ENCODE assay signal across 9 mouse cellular contexts in genomic region chr3:83080567-83081055, GRCm38 (mm10). TPM values are rescaled to one million over a fixed set of nuclear protein-coding genes. Genes with fewer than 3 reads are reported as not detected.
DNase-seq lines count a peak whose midpoint lies in the region; ATAC-seq and TF ChIP-seq lines count a peak whose summit lies in the region.
"Had no signal": no experiment of that assay in that cellular context is flagged by ENCODE, and none has a peak within 500 bp of the region (broad histone marks: within the 10 kb centered on the region; RNA-seq: fewer than 3 reads in every experiment).

No protein-coding gene starts in this region.

- no peaks in the 10 kb centered on the region for H3K27me3 ChIP-seq in embryonic facial prominence, embryonic 11.5 days (ENCODE audit: control insufficient read depth, insufficient read depth, low read length)
- no peaks in the 10 kb centered on the region for H3K27me3 ChIP-seq in heart, embryonic 10.5 days (ENCODE audit: insufficient read depth, poor library complexity, severe bottlenecking)
- H3K27me3 ChIP-seq in limb, embryonic 14.5 days (ENCODE audit: control insufficient read depth, insufficient read depth, low read length): no peaks in the 10 kb centered on the region
- H3K27me3 ChIP-seq in midbrain, embryonic 14.5 days (ENCODE audit: control insufficient read depth, insufficient read depth, low read length): no peaks in the 10 kb centered on the region
- H3K27me3 ChIP-seq in spleen, adult 2 months (ENCODE audit: control insufficient read depth, insufficient read depth, low read length): no peaks in the 10 kb centered on the region

- peak overlapping the region; percentile 37 for H3K4me2 ChIP-seq in embryonic facial prominence, embryonic 11.5 days (ENCODE audit: low read depth, low read length)
- peak overlapping the region; percentile 57 for H3K4me2 ChIP-seq in limb, embryonic 14.5 days (replicated peaks; ENCODE audit: low read depth, low read length, severe bottlenecking)
- peak overlapping the region; percentile 43 for H3K4me2 ChIP-seq in midbrain, embryonic 14.5 days (ENCODE audit: low read length)

- no peak for TF ChIP-seq POLR2A in limb, embryonic 14.5 days (IDR thresholded peaks at IDR 0.05; ENCODE audit: borderline replicate concordance, extremely low read depth, insufficient read depth, insufficient read length)
- no peak for TF ChIP-seq POLR2A in spleen, adult 2 months (IDR thresholded peaks at IDR 0.05; ENCODE audit: low read depth, low read length)

- no peaks in the 10 kb centered on the region for H3K4me1 ChIP-seq in embryonic facial prominence, embryonic 11.5 days (ENCODE audit: control insufficient read depth, insufficient read depth, low read length)
- H3K4me1 ChIP-seq in heart, embryonic 10.5 days: no peaks in the 10 kb centered on the region; the same call in 1 of the 2 replicates
- H3K4me1 ChIP-seq in limb, embryonic 14.5 days (ENCODE audit: control insufficient read depth, insufficient read depth, low read length): peaks cover 4% of the 10 kb centered on the region; the same call in 1 of the 2 replicates
- no peaks in the 10 kb centered on the region for H3K4me1 ChIP-seq in midbrain, embryonic 14.5 days (ENCODE audit: control insufficient read depth, insufficient read depth, low read length)
- H3K4me1 ChIP-seq in spleen, adult 2 months (ENCODE audit: control insufficient read depth, insufficient read depth, insufficient read length): no peaks in the 10 kb centered on the region

- H3K36me3 ChIP-seq in embryonic facial prominence, embryonic 11.5 days (replicated peaks; ENCODE audit: control insufficient read depth, insufficient read depth, low read depth, low read length): no peaks in the 10 kb centered on the region
- H3K36me3 ChIP-seq in heart, embryonic 10.5 days: no peaks in the 10 kb centered on the region
- H3K36me3 ChIP-seq in limb, embryonic 14.5 days (ENCODE audit: control insufficient read depth, insufficient read depth, low read length): no peaks in the 10 kb centered on the region
- H3K36me3 ChIP-seq in midbrain, embryonic 14.5 days (ENCODE audit: control insufficient read depth, insufficient read depth, low read length): no peaks in the 10 kb centered on the region
- H3K36me3 ChIP-seq in spleen, adult 2 months (ENCODE audit: control insufficient read depth, insufficient read depth, low read length): no peaks in the 10 kb centered on the region

- WGBS in embryonic facial prominence, embryonic 11.5 days: 5% methylated on average over 11 of the region's 11 CpGs
- 4% methylated on average over 11 of the region's 11 CpGs for WGBS in heart, embryonic 10.5 days
- WGBS in limb, embryonic 14.5 days: 2% methylated on average over 11 of the region's 11 CpGs
- 6% methylated on average over 11 of the region's 11 CpGs for WGBS in midbrain, embryonic 14.5 days
- WGBS in spleen, adult 2 months: 4% methylated on average over 11 of the region's 11 CpGs

- H3K4me3 ChIP-seq in embryonic facial prominence, embryonic 11.5 days (ENCODE audit: low read depth, low read length): no peak overlapping the region
- peak overlapping the region; percentile 53 for H3K4me3 ChIP-seq in heart, embryonic 10.5 days
- peak overlapping the region; percentile 18 for H3K4me3 ChIP-seq in limb, embryonic 14.5 days (replicated peaks; ENCODE audit: low read length)
- H3K4me3 ChIP-seq in midbrain, embryonic 14.5 days (replicated peaks; ENCODE audit: low read depth, low read length): no peak overlapping the region
- peak overlapping the region; percentile 25; the same call in 1 of the 2 replicates for H3K4me3 ChIP-seq in spleen, adult 2 months (ENCODE audit: extremely low read depth, insufficient read depth, insufficient read length)

- peak; percentile 72 for DNase-seq in CD4-positive, CD25-positive, alpha-beta regulatory T cell, adult 2 months (ENCODE audit: low read depth, low spot score)
- DNase-seq in adrenal gland, adult 8-10 months: peak; percentile 26
- DNase-seq in embryonic facial prominence, embryonic 11.5 days (ENCODE audit: low spot score): peak; percentile 81
- no peak for DNase-seq in heart, embryonic 10.5 days (ENCODE audit: low spot score)
- peak; percentile 69 for DNase-seq in kidney, adult 9 months
- peak; percentile 62 for DNase-seq in limb, embryonic 14.5 days (ENCODE audit: low spot score)
- DNase-seq in midbrain, embryonic 14.5 days: peak; percentile 79
- peak; percentile 38 to 53 for DNase-seq in spleen, adult 2 months (ENCODE audit: low read depth in 1 of 2, low spot score in 2 of 2)

- no peaks in the 10 kb centered on the region for H3K9me3 ChIP-seq in embryonic facial prominence, embryonic 11.5 days (replicated peaks; ENCODE audit: control insufficient read depth, low read length)
- no peaks in the 10 kb centered on the region for H3K9me3 ChIP-seq in heart, embryonic 10.5 days
- no peaks in the 10 kb centered on the region for H3K9me3 ChIP-seq in limb, embryonic 14.5 days (ENCODE audit: control insufficient read depth, low read length)
- no peaks in the 10 kb centered on the region for H3K9me3 ChIP-seq in midbrain, embryonic 14.5 days (ENCODE audit: control insufficient read depth, low read length)

- peak; percentile 23; the same call in 1 of the 2 replicates for TF ChIP-seq CTCF in spleen, adult 2 months (IDR thresholded peaks at IDR 0.05; ENCODE audit: extremely low read depth, insufficient read depth, insufficient read length, insufficient replicate concordance)

- H3K27ac ChIP-seq in embryonic facial prominence, embryonic 11.5 days (replicated peaks; ENCODE audit: low read depth, low read length): no peak overlapping the region
- H3K27ac ChIP-seq in heart, embryonic 10.5 days: no peak overlapping the region
- H3K27ac ChIP-seq in limb, embryonic 14.5 days (replicated peaks; ENCODE audit: low read depth, low read length): no peak overlapping the region
- no peak overlapping the region for H3K27ac ChIP-seq in midbrain, embryonic 14.5 days (replicated peaks; ENCODE audit: low read depth, low read length)
- no peak overlapping the region for H3K27ac ChIP-seq in spleen, adult 2 months (ENCODE audit: insufficient read depth, low read length)

- peak; percentile 88 for ATAC-seq in embryonic facial prominence, embryonic 11.5 days (replicated peaks; ENCODE audit: insufficient number of reproducible peaks, low FRiP score, low TSS enrichment, low read depth)
- peak; percentile 74 for ATAC-seq in limb, embryonic 14.5 days (ENCODE audit: low FRiP score, low read depth)
- ATAC-seq in midbrain, embryonic 14.5 days (ENCODE audit: low FRiP score, low TSS enrichment): no peak; the same call in 1 of the 2 replicates

- H3K9ac ChIP-seq in embryonic facial prominence, embryonic 11.5 days (replicated peaks; ENCODE audit: low read length): no peak overlapping the region
- peak overlapping the region; percentile 38 for H3K9ac ChIP-seq in limb, embryonic 14.5 days (ENCODE audit: low read depth, low read length, severe bottlenecking)
- no peak overlapping the region for H3K9ac ChIP-seq in midbrain, embryonic 14.5 days (replicated peaks; ENCODE audit: low read length)

RNA-seq across cellular contexts. Expression of gene Plrg1, which starts 25.3 kb away (rescaled TPM):
- 10 to 100 TPM; 46.5 to 54.5 (median 49.4) TPM for total RNA-seq in adrenal gland, adult 8-10 months (2022)
- polyA plus RNA-seq in embryonic facial prominence, embryonic 11.5 days (2014; fragmentation: Nextera tagmentation; extraction: Ambion mirVana): 141 TPM in 2 replicates
- 78.3 and 101 TPM in 2 replicates for polyA plus RNA-seq in heart, embryonic 10.5 days (2016; fragmentation: Nextera tagmentation; extraction: Ambion mirVana)
- 80.3 and 93.3 TPM in 2 replicates for polyA plus RNA-seq in limb, embryonic 14.5 days (2012; rRNA removed)
- polyA plus RNA-seq in limb, embryonic 14.5 days (2014; fragmentation: Nextera tagmentation; extraction: Ambion mirVana): 101 and 103 TPM in 2 replicates
- polyA plus RNA-seq in midbrain, embryonic 14.5 days (2014; fragmentation: Nextera tagmentation; extraction: Ambion mirVana): 103 and 119 TPM in 2 replicates
- 21.1 and 25.1 TPM in 2 replicates for polyA plus RNA-seq in spleen, adult 2 months (2012; rRNA removed)

RNA-seq across cellular contexts. Expression of gene Fgb, which starts 30.9 kb away (rescaled TPM):
- under 1 TPM in 3 of 4 experiments, not detected in 1; 0.10 to 0.46 (median 0.26) TPM for total RNA-seq in adrenal gland, adult 8-10 months (2022)
- 0.08 and 0.14 TPM in 2 replicates for polyA plus RNA-seq in embryonic facial prominence, embryonic 11.5 days (2014; fragmentation: Nextera tagmentation; extraction: Ambion mirVana)
- polyA plus RNA-seq in heart, embryonic 10.5 days (2016; fragmentation: Nextera tagmentation; extraction: Ambion mirVana): 1.5 and 43.0 TPM in 2 replicates
- 0.27 and 0.34 TPM in 2 replicates for polyA plus RNA-seq in limb, embryonic 14.5 days (2012; rRNA removed)
- polyA plus RNA-seq in limb, embryonic 14.5 days (2014; fragmentation: Nextera tagmentation; extraction: Ambion mirVana): not detected in 2 replicates
- polyA plus RNA-seq in midbrain, embryonic 14.5 days (2014; fragmentation: Nextera tagmentation; extraction: Ambion mirVana): not detected in 2 replicates
- polyA plus RNA-seq in spleen, adult 2 months (2012; rRNA removed): 0.02 TPM in 1 of 2 replicates, not detected in the other
- polyA plus RNA-seq: frontal cortex, adult 2 months had no signal

RNA-seq across cellular contexts. Expression of gene Dchs2, which starts 47.1 kb away (rescaled TPM):
- total RNA-seq in adrenal gland, adult 8-10 months (2022): under 1 TPM; 0.28 to 0.81 (median 0.56) TPM
- 0.11 and 0.14 TPM in 2 replicates for polyA plus RNA-seq in embryonic facial prominence, embryonic 11.5 days (2014; fragmentation: Nextera tagmentation; extraction: Ambion mirVana)
- polyA plus RNA-seq in heart, embryonic 10.5 days (2016; fragmentation: Nextera tagmentation; extraction: Ambion mirVana): 0.09 and 0.18 TPM in 2 replicates
- 1.7 and 1.8 TPM in 2 replicates for polyA plus RNA-seq in limb, embryonic 14.5 days (2012; rRNA removed)
- 2.1 and 2.2 TPM in 2 replicates for polyA plus RNA-seq in limb, embryonic 14.5 days (2014; fragmentation: Nextera tagmentation; extraction: Ambion mirVana)
- 1.2 and 1.8 TPM in 2 replicates for polyA plus RNA-seq in midbrain, embryonic 14.5 days (2014; fragmentation: Nextera tagmentation; extraction: Ambion mirVana)
- 0.05 and 0.08 TPM in 2 replicates for polyA plus RNA-seq in spleen, adult 2 months (2012; rRNA removed)

RNA-seq across cellular contexts. Expression of gene Fga, which starts 54.7 kb away (rescaled TPM):
- total RNA-seq in adrenal gland, adult 8-10 months (2022): 1 to 10 TPM in 1 of 4 experiments, under 1 TPM in 1, not detected in 2; 0.93 to 1.6 TPM
- polyA plus RNA-seq in embryonic facial prominence, embryonic 11.5 days (2014; fragmentation: Nextera tagmentation; extraction: Ambion mirVana): 0.10 TPM in 1 of 2 replicates, not detected in the other
- 0.78 and 22.1 TPM in 2 replicates for polyA plus RNA-seq in heart, embryonic 10.5 days (2016; fragmentation: Nextera tagmentation; extraction: Ambion mirVana)
- 0.20 and 0.38 TPM in 2 replicates for polyA plus RNA-seq in limb, embryonic 14.5 days (2012; rRNA removed)
- not detected in 2 replicates for polyA plus RNA-seq in limb, embryonic 14.5 days (2014; fragmentation: Nextera tagmentation; extraction: Ambion mirVana)
- 0.09 TPM in 1 of 2 replicates, not detected in the other for polyA plus RNA-seq in midbrain, embryonic 14.5 days (2014; fragmentation: Nextera tagmentation; extraction: Ambion mirVana)
- polyA plus RNA-seq in spleen, adult 2 months (2012; rRNA removed): 0.05 TPM in 1 of 2 replicates, not detected in the other

Comparison
In these comparisons a context has a peak if more than half of its experiments do, and no peak if none do; other contexts are left out.
1. H3K4me3 ChIP-seq: peak in heart, embryonic 10.5 days (single experiment), limb, embryonic 14.5 days (single experiment) and spleen, adult 2 months (single experiment); none in embryonic facial prominence, embryonic 11.5 days (single experiment) and midbrain, embryonic 14.5 days (single experiment).
2. Peak in every context shown above with its lines, with median percentiles within 50 percentile points of each other: H3K4me2 ChIP-seq.